Mouse (Mus musculus): ENCODE measurements at regions not wholly inside any gene's neighbourhood (a gene's known extent, or its start where the extent isn't known, plus 50 kb on each side); places are given as distances from the start of the nearest gene placed in this dataset.

DNA sequence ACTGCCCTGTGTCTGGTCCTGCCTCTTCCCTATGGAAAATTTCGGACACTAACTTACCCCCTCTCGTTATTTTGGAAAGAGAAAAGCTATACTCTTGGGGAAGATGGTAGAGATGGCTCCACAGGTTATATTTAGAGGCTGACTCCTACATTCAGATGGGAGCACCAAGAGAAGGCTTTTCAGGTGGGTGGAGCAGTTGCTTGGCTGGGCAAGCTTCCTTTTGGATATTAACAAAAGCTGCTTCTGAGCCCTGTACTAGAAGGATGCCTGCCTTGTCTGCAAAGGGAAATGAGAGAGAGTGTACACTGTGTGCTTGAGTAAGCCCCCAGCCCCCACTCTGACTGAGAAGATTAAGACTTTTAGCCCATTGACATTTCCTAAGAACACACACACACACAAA, 392.1 kb upstream of the Slc30a5 start:
- TF ChIP-seq POLR2A (IDR thresholded peaks at IDR 0.05; ENCODE audit: insufficient read length, low read depth): no peak
- no peak for TF ChIP-seq POLR2AphosphoS2 (IDR thresholded peaks at IDR 0.05; ENCODE audit: insufficient read length, low read depth)
- no peak for TF ChIP-seq E2F4 (IDR thresholded peaks at IDR 0.05; ENCODE audit: insufficient read depth)
- no peak for TF ChIP-seq TCF12 (IDR thresholded peaks at IDR 0.05; ENCODE audit: insufficient read depth, poor library complexity, severe bottlenecking)
- no peak for TF ChIP-seq MYOG (IDR thresholded peaks at IDR 0.05; ENCODE audit: control insufficient read depth in 1 of 3, insufficient read depth in 1 of 3, insufficient read length in 2 of 3, low read depth in 2 of 3)
